Mouse (Mus musculus) MEL (cell line): ENCODE measurements around the gene Slc16a13. TPM values are rescaled to one million over a fixed set of nuclear protein-coding genes. Genes with fewer than 3 reads are reported as not detected.

ENCODE experiments used
- DNase-seq: peaks from one replicate; pipeline ENCODE4 v3.0.0; 2011; ENCODE audit warnings: low read depth, low spot score
- H3K27ac ChIP-seq: 2 replicates; pipeline ENCODE4 v1.5.1; 2012; ENCODE audit warnings: low read depth, mild to moderate bottlenecking, control low read depth, low read length, moderate library complexity; ENCODE audit not compliant: control insufficient read depth
- H3K27me3 ChIP-seq, 2 experiments: fragments of 150-350 bp in 1 of 2; sonication (generic) in 1 of 2; 2 replicates each; pipeline ENCODE4 v1.6.1; 2012; ENCODE audit warnings: low read length in 2 of 2, mild to moderate bottlenecking in 2 of 2, improper control_type of control experiment in 1 of 2, moderate library complexity in 1 of 2; ENCODE audit not compliant: insufficient read depth in 2 of 2, control insufficient read depth in 1 of 2
- H3K36me3 ChIP-seq, 2 experiments: 2 replicates each; pipeline ENCODE4 v1.6.1; 2012 to 2014; ENCODE audit warnings: low read length in 2 of 2, improper control_type of control experiment in 1 of 2, inconsistent platforms in 1 of 2, mild to moderate bottlenecking in 1 of 2; ENCODE audit not compliant: insufficient read depth in 2 of 2, control insufficient read depth in 1 of 2
- H3K4me1 ChIP-seq, 2 experiments: fragments of 150-350 bp in 1 of 2; sonication (generic) in 1 of 2; 2 replicates each; pipeline ENCODE4 v1.6.1; 2012; ENCODE audit warnings: low read length in 2 of 2, improper control_type of control experiment in 1 of 2, mild to moderate bottlenecking in 1 of 2; ENCODE audit not compliant: insufficient read depth in 2 of 2, control insufficient read depth in 1 of 2
- H3K4me3 ChIP-seq, 2 experiments: fragments of 150-350 bp in 1 of 2; sonication (generic) in 1 of 2; 2 replicates each; pipeline ENCODE4 v1.5.1; 2012; ENCODE audit warnings: low read depth in 2 of 2, low read length in 2 of 2, mild to moderate bottlenecking in 2 of 2, moderate library complexity in 2 of 2, control low read depth in 1 of 2, improper control_type of control experiment in 1 of 2; ENCODE audit not compliant: control insufficient read depth in 1 of 2, insufficient read depth in 1 of 2
- H3K79me2 ChIP-seq: 2 replicates; pipeline ENCODE4 v1.6.1; 2012; ENCODE audit warnings: mild to moderate bottlenecking, low read length, moderate library complexity; ENCODE audit not compliant: control insufficient read depth, poor library complexity, insufficient read depth
- H3K9ac ChIP-seq: 2 replicates; pipeline ENCODE4 v1.6.1; 2012; ENCODE audit warnings: low read depth, mild to moderate bottlenecking, control low read depth, low read length, moderate library complexity; ENCODE audit not compliant: control insufficient read depth, poor library complexity, severe bottlenecking
- H3K9me3 ChIP-seq: fragments of 150-350 bp; sonication (generic); replicated peaks from 2 replicates; pipeline ENCODE4 v1.6.1; 2012; ENCODE audit warnings: mild to moderate bottlenecking, low read length, improper control_type of control experiment, moderate library complexity; ENCODE audit not compliant: insufficient read depth
- CHD2 ChIP-seq: IDR thresholded peaks from 2 replicates; pipeline ENCODE4 v1.6.1; 2011; ENCODE audit warnings: low read length, improper control_type of control experiment
- CTCF ChIP-seq, 3 experiments: IDR thresholded peaks in 2 of 3; conservative IDR thresholded peaks in 1 of 3; 2 replicates each; pipeline ENCODE4 v1.5.1; 2011 to 2012; ENCODE audit warnings: low read length in 3 of 3, low read depth in 2 of 3, mild to moderate bottlenecking in 2 of 3, improper control_type of control experiment in 1 of 3, inconsistent platforms in 1 of 3, mixed read lengths in 1 of 3, moderate library complexity in 1 of 3; ENCODE audit not compliant: control insufficient read depth in 1 of 3, insufficient read depth in 1 of 3, poor library complexity in 1 of 3, severe bottlenecking in 1 of 3
- EP300 ChIP-seq, 2 experiments: IDR thresholded peaks; 2 replicates each; pipeline ENCODE4 v1.6.1; 2011; ENCODE audit warnings: improper control_type of control experiment in 2 of 2, low read length in 2 of 2, low read depth in 1 of 2, mild to moderate bottlenecking in 1 of 2
- MAFK ChIP-seq: IDR thresholded peaks from 2 replicates; pipeline ENCODE4 v1.6.1; 2011; ENCODE audit warnings: low read depth, mild to moderate bottlenecking, low read length, improper control_type of control experiment, borderline replicate concordance
- MAX ChIP-seq: IDR thresholded peaks from 2 replicates; pipeline ENCODE4 v1.6.1; 2011; ENCODE audit warnings: low read length, improper control_type of control experiment
- MYC ChIP-seq: IDR thresholded peaks from 2 replicates; pipeline ENCODE4 v1.6.1; 2011; ENCODE audit warnings: low read depth, mild to moderate bottlenecking, low read length, improper control_type of control experiment, moderate library complexity
- NELFE ChIP-seq: IDR thresholded peaks from 2 replicates; pipeline ENCODE4 v1.6.1; 2011; ENCODE audit warnings: low read depth, low read length, improper control_type of control experiment
- POLR2AphosphoS2 ChIP-seq: IDR thresholded peaks from 2 replicates; pipeline ENCODE4 v1.6.1; 2011; ENCODE audit warnings: low read length, improper control_type of control experiment
- POLR2AphosphoS5 ChIP-seq: IDR thresholded peaks from 2 replicates; pipeline ENCODE4 v1.6.1; 2012; ENCODE audit warnings: low read depth, borderline replicate concordance, mild to moderate bottlenecking, inconsistent platforms, low read length, moderate library complexity, mixed read lengths
- RCOR1 ChIP-seq: IDR thresholded peaks from 2 replicates; pipeline ENCODE4 v1.6.1; 2012; ENCODE audit warnings: low read depth, mild to moderate bottlenecking, inconsistent platforms, low read length, improper control_type of control experiment
- SIN3A ChIP-seq: IDR thresholded peaks from 2 replicates; pipeline ENCODE4 v1.6.1; 2012; ENCODE audit warnings: low read length, improper control_type of control experiment, inconsistent platforms
- SMC3 ChIP-seq: IDR thresholded peaks from 2 replicates; pipeline ENCODE4 v1.6.1; 2011; ENCODE audit warnings: low read depth, low read length, improper control_type of control experiment
- TAL1 ChIP-seq: IDR thresholded peaks from 2 replicates; pipeline ENCODE4 v1.6.1; 2012; ENCODE audit warnings: mild to moderate bottlenecking, inconsistent platforms, low read length, moderate library complexity, mixed read lengths
- TBP ChIP-seq: IDR thresholded peaks from 2 replicates; pipeline ENCODE4 v1.8.0; 2011; ENCODE audit warnings: low read depth, low read length, improper control_type of control experiment
- UBTF ChIP-seq: IDR thresholded peaks from 2 replicates; pipeline ENCODE4 v1.6.1; 2012; ENCODE audit warnings: low read depth, mild to moderate bottlenecking, inconsistent platforms, low read length, improper control_type of control experiment, moderate library complexity, borderline replicate concordance; ENCODE audit not compliant: insufficient read depth
- ZKSCAN1 ChIP-seq: IDR thresholded peaks from 2 replicates; pipeline ENCODE4 v1.6.1; 2012; ENCODE audit warnings: low read depth, mild to moderate bottlenecking, inconsistent platforms, low read length, improper control_type of control experiment, moderate library complexity
- polyA plus RNA-seq, 2 experiments: library from polyadenylated mRNA; stranded (reverse) in 1 of 2; unstranded in 1 of 2; fragments of >175 nt in 1 of 2; fragments of >200 nt in 1 of 2; gene quantifications; 2 replicates each; pipeline versions ENCODE4 v1.2.1 to v1.2.4; 2012; ENCODE audit warnings: low replicate concordance in 2 of 2, low read depth in 1 of 2; ENCODE audit not compliant: insufficient read length in 2 of 2, insufficient read depth in 1 of 2, missing spikeins in 1 of 2
- total RNA-seq: library from RNA; depleted of rRNA; stranded (reverse); fragments of 300-350 nt; gene quantifications from 2 replicates; pipeline ENCODE4 v1.2.3, GENCODE M21; 2012

Slc16a13 gene
- total and polyA plus RNA-seq, 3 experiments: 4.2 to 7.9 TPM; not detected in 1

DNA sequence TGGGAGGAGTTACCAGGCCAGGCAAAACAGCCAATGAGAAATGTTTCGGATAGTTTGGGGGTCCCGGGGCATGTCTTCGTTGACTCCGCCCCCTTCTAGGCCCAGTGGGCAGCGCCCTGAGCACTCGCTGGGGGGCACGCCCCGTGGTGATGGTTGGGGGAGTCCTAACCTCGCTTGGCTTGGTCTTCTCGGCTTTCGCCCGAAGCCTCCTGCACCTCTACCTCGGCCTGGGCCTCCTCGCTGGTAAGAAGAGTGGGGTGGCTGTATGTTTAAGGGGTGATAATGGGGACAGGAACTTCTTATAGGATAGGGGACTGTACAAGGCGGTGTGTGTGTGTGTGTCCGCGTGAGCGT lies 6.0 kb downstream of the Slc16a13 start:
- Histone ChIP-seq H3K4me3 (no peak overlapping the region), H3K4me1 (peaks cover 0 to 5% of the 10 kb centered on the region in 2 experiments; a peak in 2 of 4 replicates), H3K9ac (no peak overlapping the region)

DNA sequence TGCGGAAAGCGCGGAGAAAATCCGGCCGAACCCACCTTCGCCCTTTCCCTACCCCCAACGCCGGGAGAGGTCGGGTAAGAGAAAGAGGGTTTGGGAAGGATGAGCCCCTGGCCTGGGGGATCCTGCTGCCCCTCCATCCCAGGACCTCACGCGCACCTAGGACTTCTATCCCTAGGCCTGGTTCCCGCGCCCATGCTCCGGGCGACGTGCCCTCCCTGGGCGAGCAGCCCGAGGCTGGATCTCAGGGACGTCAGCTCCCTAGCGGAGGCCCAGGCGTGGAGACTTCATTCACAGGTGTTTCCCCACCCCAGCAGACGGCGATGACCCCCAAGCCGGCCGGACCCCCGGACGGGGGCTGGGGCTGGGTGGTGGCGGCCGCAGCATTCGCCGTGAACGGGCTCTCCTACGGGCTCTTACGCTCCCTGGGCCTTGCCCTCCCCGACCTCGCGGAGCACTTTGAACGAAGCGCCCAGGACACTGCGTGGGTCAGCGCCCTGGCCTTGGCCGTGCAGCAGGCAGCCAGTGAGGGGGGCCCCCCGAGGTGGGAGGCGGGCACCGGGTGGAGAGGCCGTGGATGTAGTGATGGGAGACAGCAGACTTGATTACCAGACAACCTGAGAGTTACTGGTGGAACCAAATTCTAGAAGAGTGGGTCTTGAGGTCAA lies 6.5 kb downstream of the Slc16a13 start:
- no peaks in the 10 kb centered on the region; a peak in 1 of 4 replicates for H3K36me3 ChIP-seq
- TF ChIP-seq EP300 (IDR thresholded peaks at IDR 0.05; ENCODE audit: low read depth in 1 of 2, low read length in 2 of 2) (no peak), NELFE (no peak)
- H3K27me3 ChIP-seq: no peaks in the 10 kb centered on the region
- no peaks in the 10 kb centered on the region for H3K79me2 ChIP-seq
- no peak overlapping the region for H3K4me3 ChIP-seq
- no peaks in the 10 kb centered on the region for H3K9me3 ChIP-seq
- peaks cover 0 to 5% of the 10 kb centered on the region in 2 experiments; a peak in 1 of 4 replicates for H3K4me1 ChIP-seq
- H3K9ac ChIP-seq: no peak overlapping the region
- H3K27ac ChIP-seq: no peak overlapping the region
- no peak for DNase-seq

More for the DNA sequence above, 6.0 kb downstream of the Slc16a13 start:
- H3K27me3 ChIP-seq: no peaks in the 10 kb centered on the region
- H3K27ac ChIP-seq: no peak overlapping the region
- peaks cover 0 to 3% of the 10 kb centered on the region in 2 experiments; a peak in 2 of 4 replicates for H3K36me3 ChIP-seq
- DNase-seq: no peak
- TF ChIP-seq ZKSCAN1: no peak
- no peak for TF ChIP-seq MAFK
- no peak for TF ChIP-seq UBTF
- no peak for TF ChIP-seq CHD2
- TF ChIP-seq CTCF (IDR thresholded peaks at IDR 0.05 in 2 of 3, conservative IDR thresholded peaks at IDR 0.05 in 1 of 3; ENCODE audit: control insufficient read depth in 1 of 3, insufficient read depth in 1 of 3, low read depth in 2 of 3, low read length in 3 of 3, poor library complexity in 1 of 3, severe bottlenecking in 1 of 3): no peak
- TF ChIP-seq SIN3A: no peak
- no peak for TF ChIP-seq TAL1
- no peak for TF ChIP-seq SMC3
- no peak for TF ChIP-seq POLR2AphosphoS2
- TF ChIP-seq TBP: no peak
- no peak for TF ChIP-seq RCOR1
- TF ChIP-seq POLR2AphosphoS5: no peak
- no peak for TF ChIP-seq MYC
- no peak for TF ChIP-seq MAX
- H3K79me2 ChIP-seq: no peaks in the 10 kb centered on the region
- H3K9me3 ChIP-seq: no peaks in the 10 kb centered on the region
